ENCODE assay signal across 8 mouse cellular contexts in genomic region chr5:100845485-100845847, GRCm38 (mm10). TPM values are rescaled to one million over a fixed set of nuclear protein-coding genes. Genes with fewer than 3 reads are reported as not detected.
DNase-seq lines count a peak whose midpoint lies in the region; ATAC-seq lines count a peak whose summit lies in the region.

TSS of gene Gpat3 (plus strand) at chr5:100845713.

- DNase-seq in neural tube, embryonic 11.5 days (ENCODE audit: low spot score) = no peak
- DNase-seq in neural tube, embryonic 10.5 days (ENCODE audit: extremely low spot score, low spot score) = no peak
- DNase-seq in gastrocnemius, postnatal 10 days = peak; percentile 22
- peak; percentile 80 for DNase-seq in intestine, embryonic 14.5 days (ENCODE audit: low spot score)
- peak; percentile 6 for DNase-seq in liver

- H3K9ac ChIP-seq in neural tube, embryonic 11.5 days (ENCODE audit: low read length) = peak within 1 kb of the TSS; percentile 58
- peak within 1 kb of the TSS; percentile 53 for H3K9ac ChIP-seq in intestine, embryonic 14.5 days (ENCODE audit: low read length)
- peak within 1 kb of the TSS; percentile 65 for H3K9ac ChIP-seq in neural tube, embryonic 13.5 days

- H3K4me1 ChIP-seq in neural tube, embryonic 11.5 days (ENCODE audit: control insufficient read depth, insufficient read depth, low read length) = peaks cover 6% of the 10 kb centered on the region; the same call in 1 of the 2 replicates
- H3K4me1 ChIP-seq in brown adipose tissue, adult 24 weeks (ENCODE audit: control insufficient read depth, insufficient read depth, insufficient read length, low read length) = no peaks in the 10 kb centered on the region
- no peaks in the 10 kb centered on the region for H3K4me1 ChIP-seq in intestine, embryonic 14.5 days (replicated peaks; ENCODE audit: control insufficient read depth, insufficient read depth, low read length)
- peaks cover 24% of the 10 kb centered on the region for H3K4me1 ChIP-seq in neural tube, embryonic 13.5 days (replicated peaks)

- no peak for ATAC-seq in neural tube, embryonic 11.5 days (ENCODE audit: insufficient read depth, low FRiP score, low TSS enrichment)
- no peak for ATAC-seq in intestine, embryonic 14.5 days (replicated peaks; ENCODE audit: low FRiP score, low TSS enrichment, low read depth)
- peak; percentile 59 for ATAC-seq in neural tube, embryonic 13.5 days (ENCODE audit: low read depth)
- no peak for ATAC-seq in erythroid progenitor cell, adult 5-6 weeks (replicated peaks; ENCODE audit: low FRiP score, poor library complexity, severe bottlenecking)

- H3K9me3 ChIP-seq in neural tube, embryonic 11.5 days (ENCODE audit: control insufficient read depth, low read length) = no peaks in the 10 kb centered on the region
- H3K9me3 ChIP-seq in intestine, embryonic 14.5 days (ENCODE audit: control insufficient read depth, low read length) = 0 out of 2 replicates have a peak, but pooled peaks cover 8% of the 10 kb centered on the region
- peaks cover 10% of the 10 kb centered on the region; the same call in 1 of the 2 replicates for H3K9me3 ChIP-seq in neural tube, embryonic 13.5 days

- H3K36me3 ChIP-seq in neural tube, embryonic 11.5 days (ENCODE audit: control insufficient read depth, insufficient read depth, low read length) = no peaks in the 10 kb centered on the region
- no peaks in the 10 kb centered on the region for H3K36me3 ChIP-seq in intestine, embryonic 14.5 days (ENCODE audit: control insufficient read depth, insufficient read depth, low read length)
- H3K36me3 ChIP-seq in neural tube, embryonic 13.5 days = no peaks in the 10 kb centered on the region

- under 1% methylated on average over 16 of the region's 16 CpGs for WGBS in neural tube, embryonic 11.5 days
- 0% methylated on average over 16 of the region's 16 CpGs for WGBS in intestine, embryonic 14.5 days
- WGBS in neural tube, embryonic 13.5 days = under 1% methylated on average over 16 of the region's 16 CpGs

- peaks cover 37% of the 10 kb centered on the region for H3K27me3 ChIP-seq in neural tube, embryonic 11.5 days (ENCODE audit: control insufficient read depth, insufficient read depth, low read length)
- peaks cover 15% of the 10 kb centered on the region for H3K27me3 ChIP-seq in intestine, embryonic 14.5 days (replicated peaks; ENCODE audit: control insufficient read depth, insufficient read depth, low read length)
- H3K27me3 ChIP-seq in neural tube, embryonic 13.5 days = peaks cover 64% of the 10 kb centered on the region

- H3K27ac ChIP-seq in neural tube, embryonic 11.5 days (ENCODE audit: low read depth, low read length) = no peak within 1 kb of the TSS
- peak within 1 kb of the TSS; percentile 91 for H3K27ac ChIP-seq in brown adipose tissue, adult 24 weeks (replicated peaks; ENCODE audit: low read depth, low read length)
- no peak within 1 kb of the TSS for H3K27ac ChIP-seq in intestine, embryonic 14.5 days (ENCODE audit: low read depth)
- H3K27ac ChIP-seq in neural tube, embryonic 13.5 days (replicated peaks) = no peak within 1 kb of the TSS

- peak within 1 kb of the TSS; percentile 59 for H3K4me3 ChIP-seq in neural tube, embryonic 11.5 days (ENCODE audit: low read depth, low read length)
- H3K4me3 ChIP-seq in brown adipose tissue, adult 24 weeks (ENCODE audit: insufficient read depth, low read depth, low read length) = peak within 1 kb of the TSS; percentile 60
- H3K4me3 ChIP-seq in intestine, embryonic 14.5 days (ENCODE audit: low read depth, low read length) = peak within 1 kb of the TSS; percentile 59
- H3K4me3 ChIP-seq in neural tube, embryonic 13.5 days = peak within 1 kb of the TSS; percentile 60

- H3K4me2 ChIP-seq in neural tube, embryonic 11.5 days (ENCODE audit: low read depth) = peak within 1 kb of the TSS; percentile 99
- H3K4me2 ChIP-seq in intestine, embryonic 14.5 days (ENCODE audit: low read length) = peak within 1 kb of the TSS; percentile 97
- H3K4me2 ChIP-seq in neural tube, embryonic 13.5 days = peak within 1 kb of the TSS; percentile 99

RNA-seq across cellular contexts. Expression of gene Gpat3, which starts in this region (rescaled TPM):
- polyA plus RNA-seq in neural tube, embryonic 11.5 days (2014; fragmentation: Nextera tagmentation; extraction: Ambion mirVana) = 1.2 and 1.9 TPM in 2 replicates
- polyA plus RNA-seq in brown adipose tissue, adult 24 weeks (2012; ENCODE audit: insufficient read depth, insufficient read length, missing spikeins) = 10.5 and 11.3 TPM in 2 replicates
- 1 to 10 TPM; 2.8 to 4.8 TPM for total RNA-seq in gastrocnemius, postnatal 10 days (2021)
- polyA plus RNA-seq in intestine, embryonic 14.5 days (2014; fragmentation: Nextera tagmentation; extraction: Ambion mirVana) = 2.7 and 4.6 TPM in 2 replicates
- polyA plus RNA-seq in neural tube, embryonic 13.5 days (2015; fragmentation: Nextera tagmentation; extraction: Ambion mirVana) = 1.3 and 1.5 TPM in 2 replicates
- 1.8 and 7.1 TPM in 2 replicates for total RNA-seq in erythroid progenitor cell, adult 5-6 weeks (2015; ENCODE audit: low replicate concordance)
- total RNA-seq in erythroid progenitor cell, adult 5-6 weeks (2017; ENCODE audit: low replicate concordance) = 3.0 and 4.1 TPM in 2 replicates

Comparison
In these comparisons a context has a peak if more than half of its experiments do, and no peak if none do; other contexts are left out.
1. DNase-seq: peak in gastrocnemius, postnatal 10 days (single experiment), intestine, embryonic 14.5 days (single experiment) and liver (single experiment); none in neural tube, embryonic 11.5 days (single experiment) and neural tube, embryonic 10.5 days (single experiment).
2. Peak in every context shown above with its lines, with median percentiles within 50 percentile points of each other: H3K4me2 ChIP-seq, H3K4me3 ChIP-seq and H3K9ac ChIP-seq.